Mouse (Mus musculus): ENCODE results near the gene Deaf1. TPM values are rescaled to one million over a fixed set of nuclear protein-coding genes. Genes with fewer than 3 reads are reported as not detected.

Gene Deaf1
- 10 to 100 TPM; 91.3 to 92.6 TPM for total RNA-seq (2021)

DNA sequence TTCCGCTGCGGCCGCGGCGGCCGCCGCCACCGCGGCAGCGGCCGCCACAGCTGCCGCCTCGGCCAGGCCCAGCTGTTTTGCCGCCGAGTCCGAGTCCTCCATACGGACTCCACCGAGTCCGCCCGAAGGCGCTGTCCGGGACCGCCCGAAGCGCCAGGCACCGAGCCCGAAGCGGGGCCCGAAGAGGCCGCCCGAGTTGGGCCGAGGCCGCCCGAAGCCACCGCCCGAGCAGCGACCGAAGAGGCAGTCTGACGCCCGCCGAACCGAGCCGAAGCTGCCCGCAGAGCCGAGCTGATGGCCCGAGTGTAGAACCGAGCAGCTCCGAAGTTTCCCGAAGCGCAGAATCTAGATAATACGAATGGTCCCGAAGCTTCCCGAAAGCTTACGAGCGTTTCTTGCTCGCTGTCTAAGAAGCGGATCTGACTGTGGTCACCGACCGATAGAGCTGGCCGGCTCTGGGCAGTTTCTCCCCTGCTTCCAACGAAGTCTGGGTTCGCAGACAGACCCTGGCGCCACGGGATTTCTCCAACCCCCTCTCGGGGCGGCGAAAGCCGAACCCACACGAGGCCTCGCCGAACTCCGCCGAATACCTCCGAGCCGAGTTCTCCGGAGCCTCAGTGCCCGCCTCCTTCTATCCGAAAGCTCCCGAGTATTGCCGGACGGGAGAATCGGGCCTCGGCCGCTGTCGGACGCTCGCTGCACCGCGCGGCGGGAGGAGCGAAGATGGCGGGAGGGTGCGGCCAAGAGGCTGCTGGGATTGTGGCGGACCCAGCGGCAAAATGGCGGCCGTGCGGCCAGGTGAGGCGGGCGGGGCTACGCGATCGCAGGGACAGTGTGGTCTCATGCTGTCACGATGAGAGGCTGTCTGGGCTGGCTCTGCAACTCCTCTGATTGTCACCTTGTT, at the start of gene Deaf1, which contains the start of gene Tmem80:
Gene Deaf1, minus strand, starts transcription at position 222 of the 904 bp plus-strand sequence.
Gene Tmem80, plus strand, starts transcription at position 271 of the 904 bp plus-strand sequence.
- peak; percentile 99 to 100 for DNase-seq (ENCODE audit: extremely low spot score in 1 of 2, low spot score in 1 of 2)

DNA sequence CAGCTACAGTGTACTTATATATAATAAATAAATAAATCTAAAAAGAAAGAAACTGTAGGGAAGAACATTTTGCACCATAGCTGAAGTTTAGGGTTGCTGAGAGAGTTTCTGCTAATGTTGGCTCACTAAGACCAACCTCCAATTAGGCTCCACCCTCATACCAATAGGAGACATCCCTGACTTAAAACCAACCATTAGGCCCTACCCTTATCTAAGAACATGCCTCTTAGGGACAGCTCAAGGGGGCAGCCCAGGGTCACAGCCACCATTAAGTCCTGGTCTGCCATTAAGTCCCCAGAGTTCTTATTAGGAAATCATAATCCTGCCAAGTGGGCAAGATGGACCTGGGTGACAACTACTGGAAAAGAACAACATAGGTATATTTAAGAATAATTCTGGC, 46.9 kb upstream of the Deaf1 start:
- DNase-seq (ENCODE audit: extremely low spot score in 1 of 2, low spot score in 1 of 2): no peak

DNA sequence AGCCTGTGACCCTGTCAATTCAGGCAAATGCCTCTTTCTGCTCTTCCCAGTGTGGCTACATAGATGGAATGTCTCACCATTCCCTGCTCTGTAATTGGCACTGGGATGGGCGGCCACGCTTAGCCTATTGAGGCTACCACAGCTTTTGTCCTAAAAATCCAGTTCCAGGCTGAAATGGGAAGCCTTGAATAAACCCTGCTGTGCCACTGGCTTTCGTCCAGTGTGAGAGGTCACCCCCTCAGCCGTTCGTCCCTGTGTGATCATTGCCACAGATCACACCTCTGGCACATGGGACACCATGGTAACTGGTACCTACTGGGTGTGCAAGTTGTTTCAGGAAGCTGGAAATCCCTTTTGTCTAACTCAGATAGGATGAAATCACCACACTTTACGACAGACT, 46.1 kb upstream of the Deaf1 start:
- no peak for DNase-seq (ENCODE audit: extremely low spot score in 1 of 2, low spot score in 1 of 2)

DNA sequence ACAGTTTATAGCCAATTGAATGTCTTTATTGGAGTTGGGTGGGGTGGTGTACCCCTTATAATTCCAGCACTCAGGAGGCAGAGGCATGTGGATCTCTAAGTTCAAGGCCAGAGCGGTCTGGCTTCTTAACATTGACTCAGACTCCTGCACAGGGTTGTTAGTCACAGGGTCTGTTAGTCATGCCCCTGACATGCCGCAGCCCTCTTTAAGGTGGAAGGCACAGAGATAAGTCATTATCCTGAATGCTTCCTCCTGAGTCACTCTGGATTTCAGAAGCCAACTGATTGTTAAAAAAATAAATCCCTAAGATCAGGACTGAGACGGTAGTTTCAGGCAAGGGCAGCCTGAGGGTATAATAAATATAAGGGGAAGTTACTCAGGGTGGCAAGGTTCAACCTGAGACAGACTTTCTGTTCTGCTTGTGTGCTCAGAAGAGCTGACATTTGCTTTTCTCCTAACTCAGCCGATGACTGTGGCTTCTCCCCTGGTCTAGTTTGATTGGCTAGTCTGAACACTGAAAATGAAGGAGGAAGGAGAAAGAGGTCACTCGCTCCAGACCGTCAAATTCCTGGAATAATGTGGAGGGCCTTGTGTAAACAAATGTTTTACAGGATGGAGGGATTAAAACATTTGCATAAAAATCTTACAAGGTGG, 44.6 kb upstream of the Deaf1 start:
- no peak for DNase-seq (ENCODE audit: extremely low spot score in 1 of 2, low spot score in 1 of 2)

DNA sequence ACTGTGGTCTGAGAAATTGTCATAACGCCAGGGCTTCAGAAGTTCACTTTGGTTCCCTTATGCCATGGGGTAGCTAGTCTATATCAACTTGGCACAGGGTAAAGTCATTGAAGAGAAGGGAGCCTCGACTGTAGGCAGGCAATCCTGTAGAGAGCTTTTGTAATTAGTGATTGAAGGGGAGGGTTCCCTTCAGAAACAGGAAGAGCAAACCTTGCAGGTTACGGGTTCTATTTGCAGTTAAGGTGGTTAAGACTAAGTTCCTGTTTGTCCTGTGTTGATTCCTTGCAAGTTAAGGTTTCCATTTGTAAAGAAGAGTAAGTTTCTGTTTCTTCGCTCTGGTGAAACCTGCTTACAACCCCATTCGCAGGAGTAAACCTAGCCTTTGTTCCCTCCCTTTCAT, 42.4 kb upstream of the Deaf1 start:
- DNase-seq (ENCODE audit: extremely low spot score in 1 of 2, low spot score in 1 of 2): no peak

DNA sequence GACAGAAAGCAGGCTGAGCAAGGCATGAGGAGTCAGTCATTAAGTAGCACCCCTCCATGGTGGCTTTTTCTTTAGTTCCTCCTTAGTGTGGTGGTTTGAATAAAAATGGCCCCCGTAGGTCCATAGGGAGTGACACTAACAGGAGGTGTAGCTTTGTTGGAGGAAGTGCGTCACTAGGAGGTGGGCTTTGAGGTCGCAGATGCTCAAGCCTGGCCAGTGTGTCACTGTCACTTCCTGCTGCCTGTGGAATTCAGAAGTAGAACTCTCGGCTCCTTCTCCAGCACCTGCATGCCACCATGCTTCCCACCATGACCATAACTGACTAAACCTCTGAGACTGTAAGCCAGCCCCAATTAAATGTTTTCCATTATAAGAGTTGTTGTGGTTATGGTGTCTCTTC, 39.9 kb upstream of the Deaf1 start:
- DNase-seq (ENCODE audit: extremely low spot score in 1 of 2, low spot score in 1 of 2): no peak

DNA sequence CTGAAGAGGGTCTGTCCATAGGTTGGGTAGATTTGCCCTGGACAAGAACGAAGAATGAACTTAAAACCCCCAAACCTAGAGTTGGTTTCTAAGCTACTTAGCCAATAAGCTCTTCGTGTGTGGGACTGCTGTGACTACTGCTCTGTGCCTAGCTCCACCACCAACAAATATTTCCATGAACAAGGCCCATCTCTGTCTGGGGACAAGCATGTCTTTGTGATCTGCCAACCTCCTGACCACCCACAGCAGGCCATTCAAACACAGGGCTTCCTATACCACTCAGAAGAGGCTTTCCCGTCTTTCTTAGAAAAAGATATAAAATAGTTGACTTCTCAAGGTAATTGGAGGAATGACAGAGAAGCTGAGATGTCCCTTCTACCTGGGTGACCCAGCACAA, 37.6 kb upstream of the Deaf1 start:
- no peak for DNase-seq (ENCODE audit: extremely low spot score in 1 of 2, low spot score in 1 of 2)

DNA sequence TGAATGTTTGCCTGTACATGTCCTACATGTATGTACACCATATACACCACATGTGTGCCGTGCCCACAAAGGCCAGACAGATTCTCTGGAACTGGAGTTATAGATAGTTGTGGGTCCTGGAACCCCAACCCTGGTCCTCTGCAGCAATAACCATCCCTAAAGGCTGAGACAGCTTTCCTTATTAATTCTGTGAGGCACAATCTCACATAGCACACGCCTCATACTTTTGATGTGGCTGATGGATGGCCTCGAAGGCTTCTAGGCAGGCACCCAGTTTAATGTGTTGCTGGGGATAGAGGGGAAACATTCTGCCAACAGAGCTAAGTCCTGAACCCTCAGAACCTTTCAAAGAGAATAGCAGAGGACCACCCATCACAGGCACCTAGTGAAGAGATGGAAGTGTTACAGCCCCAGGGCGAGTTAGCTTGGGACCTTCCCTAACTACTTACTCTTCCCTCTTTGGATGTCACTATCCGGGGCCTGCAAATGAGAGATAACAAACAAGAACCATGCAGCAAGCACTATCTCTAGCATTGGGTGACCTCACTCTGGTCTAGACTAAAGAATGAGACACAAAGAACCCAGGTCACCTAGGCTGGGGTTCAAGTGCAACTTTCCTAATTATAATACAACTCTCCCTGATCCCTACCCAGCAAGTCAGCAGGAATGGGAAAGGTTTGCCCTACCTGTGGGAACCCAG, 37.0 kb upstream of the Deaf1 start:
- no peak for DNase-seq (ENCODE audit: extremely low spot score in 1 of 2, low spot score in 1 of 2)

DNA sequence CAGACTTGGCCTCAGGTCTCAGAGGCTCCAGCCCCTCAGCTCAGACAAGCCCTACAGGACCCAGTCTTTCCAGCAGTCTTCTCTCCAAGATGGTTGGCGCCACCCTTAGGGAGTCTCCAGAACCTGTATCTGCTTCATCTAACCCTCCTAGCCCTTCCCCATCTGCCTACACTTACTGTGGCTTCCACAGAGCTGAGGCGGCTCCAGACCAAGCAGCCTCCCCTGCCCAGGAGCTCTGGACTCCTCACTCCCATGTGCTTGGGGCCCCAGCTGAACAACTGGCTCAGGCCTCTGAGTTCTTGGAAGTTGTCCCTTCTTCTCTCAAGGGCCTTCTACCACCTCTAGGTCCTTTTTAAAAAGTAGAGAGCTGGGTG, 36.2 kb upstream of the Deaf1 start:
- no peak for DNase-seq (ENCODE audit: extremely low spot score in 1 of 2, low spot score in 1 of 2)

DNA sequence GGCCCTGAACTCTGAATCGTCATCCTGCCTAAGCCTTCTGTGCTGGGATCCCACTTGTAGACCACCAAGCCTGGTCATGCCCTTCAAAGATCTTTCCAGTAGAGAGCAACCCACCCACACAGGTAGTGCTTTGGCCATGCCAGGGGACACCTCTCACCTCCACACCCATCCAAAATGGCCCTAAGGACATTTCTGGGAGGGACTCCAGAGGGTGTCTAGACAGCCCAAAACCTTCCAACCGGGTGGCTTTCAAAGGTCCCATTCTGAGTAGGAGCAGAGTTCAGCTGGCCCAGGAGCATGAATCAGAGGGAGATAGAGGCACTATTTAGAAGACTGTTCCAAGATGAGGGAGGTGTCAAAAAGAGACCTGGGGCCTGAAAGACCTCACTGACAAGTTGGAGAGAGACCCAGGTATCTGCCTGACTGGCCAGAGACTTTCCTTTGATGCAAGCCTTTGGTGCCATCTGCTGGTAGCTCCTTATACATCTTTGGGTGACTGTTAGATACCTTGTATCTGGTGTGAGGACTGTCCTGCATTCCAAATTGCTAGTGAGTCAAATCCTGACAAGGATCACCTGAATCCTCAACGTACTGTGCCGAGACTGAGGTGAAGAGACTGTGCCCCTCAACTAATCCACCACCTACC, 35.7 kb upstream of the Deaf1 start:
- peak; percentile 51 to 83 for DNase-seq (ENCODE audit: extremely low spot score in 1 of 2, low spot score in 1 of 2)

DNA sequence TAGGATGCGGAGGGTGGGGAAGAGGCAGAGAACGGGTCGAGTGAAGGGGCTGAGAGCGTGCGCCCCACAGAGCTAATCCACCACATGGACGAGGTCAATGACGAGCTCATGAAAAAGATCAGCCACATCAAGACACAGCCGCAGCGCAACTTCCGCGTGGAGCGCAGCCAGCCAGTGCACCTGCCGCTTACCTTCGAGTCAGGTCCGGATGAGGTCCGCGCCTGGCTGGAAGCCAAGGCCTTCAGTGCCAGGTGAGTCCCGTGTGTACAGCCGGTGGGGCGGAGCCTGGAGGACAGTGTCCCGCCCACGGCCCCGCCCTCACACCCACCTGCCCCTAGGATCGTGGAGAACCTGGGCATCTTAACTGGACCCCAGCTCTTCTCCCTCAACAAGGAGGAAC, 34.0 kb upstream of the Deaf1 start:
- no peak for DNase-seq (ENCODE audit: extremely low spot score in 1 of 2, low spot score in 1 of 2)

DNA sequence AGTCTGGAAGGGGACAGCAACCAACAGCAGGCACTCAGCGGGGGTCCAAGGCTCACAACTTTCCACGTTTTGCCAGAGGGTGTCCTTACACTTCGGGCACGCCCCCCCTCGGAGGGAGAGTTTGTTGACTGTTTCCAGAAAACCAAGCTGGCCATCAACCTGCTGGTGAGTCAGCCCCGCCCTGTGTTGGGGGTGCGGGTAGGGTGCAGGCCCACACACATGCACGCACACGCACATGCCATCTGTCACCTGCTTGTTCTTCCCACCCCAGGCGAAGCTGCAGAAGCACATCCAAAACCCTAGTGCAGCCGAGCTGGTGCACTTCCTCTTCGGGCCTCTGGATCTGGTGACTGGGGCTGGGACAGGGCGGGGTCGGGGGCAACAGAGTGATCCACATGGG, 29.5 kb upstream of the Deaf1 start:
- peak; percentile 20 for DNase-seq (ENCODE audit: extremely low spot score in 1 of 2, low spot score in 1 of 2)

DNA sequence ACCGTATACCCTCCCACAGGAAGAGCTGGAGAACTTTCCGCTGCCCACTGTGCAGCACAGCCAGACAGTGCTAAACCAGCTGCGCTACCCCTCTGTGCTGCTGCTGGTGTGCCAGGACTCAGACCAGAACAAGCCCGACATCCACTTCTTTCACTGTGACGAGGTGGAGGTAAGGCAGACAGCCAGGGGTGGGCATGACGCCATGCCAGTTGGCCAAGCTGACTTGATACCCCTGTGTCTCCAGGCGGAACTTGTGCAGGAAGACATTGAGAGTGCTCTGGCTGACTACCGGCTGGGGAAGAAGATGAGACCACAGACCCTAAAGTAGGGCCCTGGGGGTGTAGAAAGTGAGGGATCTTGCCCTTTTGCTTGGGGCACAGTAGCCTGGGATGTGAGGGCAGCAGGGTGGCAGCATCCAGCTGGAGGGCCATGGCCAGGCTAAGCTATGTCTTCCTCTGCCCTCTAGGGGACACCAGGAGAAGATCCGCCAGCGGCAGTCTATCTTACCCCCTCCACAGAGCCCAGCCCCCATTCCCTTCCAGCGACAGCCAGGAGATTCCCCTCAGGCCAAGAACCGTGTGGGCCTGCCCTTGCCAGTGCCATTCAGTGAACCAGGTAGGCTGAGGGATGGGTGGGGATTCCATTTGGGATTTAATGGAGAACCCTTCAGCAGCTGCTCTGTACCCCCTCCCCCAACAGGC, 28.3 kb upstream of the Deaf1 start:
- DNase-seq (ENCODE audit: extremely low spot score in 1 of 2, low spot score in 1 of 2): peak in 1 of 2 experiments; percentile 37

DNA sequence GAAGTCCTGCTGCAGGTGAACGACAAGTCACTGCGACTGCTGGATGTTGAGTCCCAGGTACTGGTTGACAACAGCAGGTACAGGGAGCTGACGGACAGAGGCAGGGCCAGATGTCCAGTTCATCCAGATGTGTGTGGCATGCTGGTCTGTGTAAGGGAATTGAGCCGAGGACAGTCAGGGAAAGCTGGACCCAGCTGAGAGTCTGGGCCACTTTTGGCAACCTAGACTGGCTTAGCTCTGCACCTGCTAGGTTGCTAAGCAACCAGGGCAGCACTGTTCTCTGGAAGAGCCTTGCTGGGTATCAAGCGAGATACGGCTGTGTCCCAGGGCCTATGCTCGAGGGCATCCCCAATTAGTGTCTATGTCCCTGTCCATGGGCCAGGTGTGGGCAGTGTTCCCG, 27.6 kb upstream of the Deaf1 start:
- DNase-seq (ENCODE audit: extremely low spot score in 1 of 2, low spot score in 1 of 2): no peak

DNA sequence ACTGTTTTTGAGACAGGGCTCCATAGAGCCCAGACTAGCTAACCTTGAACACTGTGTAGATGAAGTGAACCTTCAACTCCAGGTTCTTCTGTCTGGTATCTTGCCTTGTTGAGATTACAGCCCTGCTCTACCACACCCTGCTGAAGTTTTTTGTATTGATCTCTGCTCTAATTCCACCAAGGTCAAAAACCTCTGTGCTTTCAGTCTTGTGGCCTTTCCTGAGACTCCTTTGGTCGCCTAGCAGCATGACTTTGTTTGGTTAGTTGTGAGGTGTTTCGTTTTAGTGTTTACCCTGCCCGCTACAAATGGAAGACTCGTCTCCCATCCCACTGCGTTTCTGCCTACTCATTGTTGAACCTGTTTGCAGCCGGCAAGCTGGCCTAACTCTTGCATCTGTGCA, 23.6 kb upstream of the Deaf1 start:
- no peak for DNase-seq (ENCODE audit: extremely low spot score in 1 of 2, low spot score in 1 of 2)

DNA sequence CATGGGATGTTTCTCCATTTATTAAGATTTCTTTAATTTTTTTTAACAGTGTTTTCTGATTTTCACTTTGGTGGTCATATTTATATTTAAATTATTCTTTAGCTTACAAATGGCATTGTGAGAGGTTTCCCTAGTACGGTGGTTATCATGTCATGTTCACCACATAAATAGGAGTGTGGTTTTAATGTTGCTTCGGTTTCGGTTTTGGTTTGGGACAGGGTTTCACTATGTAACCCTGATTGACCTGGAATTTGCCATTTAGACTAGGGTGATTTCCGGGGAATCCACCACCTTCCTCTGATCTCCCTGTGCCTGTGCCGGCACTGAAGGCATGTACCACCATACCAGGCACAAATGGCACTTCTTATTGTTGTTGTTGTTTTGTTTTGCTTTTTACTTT, 17.3 kb upstream of the Deaf1 start:
- no peak for DNase-seq (ENCODE audit: extremely low spot score in 1 of 2, low spot score in 1 of 2)

DNA sequence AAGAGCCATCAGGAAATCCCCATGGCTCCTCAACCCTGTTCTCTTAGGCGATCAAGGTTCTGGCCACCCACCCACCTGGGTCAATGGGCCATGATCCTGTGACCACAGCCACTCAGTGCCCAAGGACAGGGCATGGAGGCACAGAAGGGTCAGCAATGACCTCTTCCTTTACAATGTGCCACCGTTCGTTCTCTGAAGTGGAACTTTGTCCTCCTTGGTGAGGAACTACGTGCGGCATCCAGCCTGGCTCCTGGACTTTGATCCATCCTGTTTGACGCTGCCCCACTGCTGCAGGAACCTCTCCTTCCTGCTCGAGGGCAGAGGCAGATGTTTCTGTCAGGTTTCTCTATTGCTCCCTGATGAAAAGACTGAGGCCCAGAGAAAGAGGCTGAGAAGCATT, 16.2 kb upstream of the Deaf1 start:
- DNase-seq (ENCODE audit: extremely low spot score in 1 of 2, low spot score in 1 of 2): no peak

DNA sequence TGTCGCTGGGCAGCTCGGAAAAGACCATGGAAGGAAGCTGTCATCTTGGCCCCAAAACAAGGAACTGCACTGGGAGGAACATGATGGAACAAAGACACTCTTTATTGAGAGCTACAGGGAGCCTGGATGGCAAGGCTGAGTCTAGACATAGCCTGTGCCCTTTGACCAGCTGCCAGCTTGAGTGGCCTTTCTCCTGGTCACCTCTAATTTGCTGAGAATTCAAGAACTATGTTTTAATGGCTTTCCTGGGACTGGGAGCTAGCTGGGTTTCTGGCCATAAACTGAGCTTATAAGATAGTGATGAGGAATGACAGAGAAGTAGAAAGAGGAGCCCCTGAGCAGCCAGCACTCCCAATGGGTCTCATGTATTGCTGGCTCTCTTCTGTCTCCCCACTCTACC, 15.7 kb upstream of the Deaf1 start:
- no peak for DNase-seq (ENCODE audit: extremely low spot score in 1 of 2, low spot score in 1 of 2)

DNA sequence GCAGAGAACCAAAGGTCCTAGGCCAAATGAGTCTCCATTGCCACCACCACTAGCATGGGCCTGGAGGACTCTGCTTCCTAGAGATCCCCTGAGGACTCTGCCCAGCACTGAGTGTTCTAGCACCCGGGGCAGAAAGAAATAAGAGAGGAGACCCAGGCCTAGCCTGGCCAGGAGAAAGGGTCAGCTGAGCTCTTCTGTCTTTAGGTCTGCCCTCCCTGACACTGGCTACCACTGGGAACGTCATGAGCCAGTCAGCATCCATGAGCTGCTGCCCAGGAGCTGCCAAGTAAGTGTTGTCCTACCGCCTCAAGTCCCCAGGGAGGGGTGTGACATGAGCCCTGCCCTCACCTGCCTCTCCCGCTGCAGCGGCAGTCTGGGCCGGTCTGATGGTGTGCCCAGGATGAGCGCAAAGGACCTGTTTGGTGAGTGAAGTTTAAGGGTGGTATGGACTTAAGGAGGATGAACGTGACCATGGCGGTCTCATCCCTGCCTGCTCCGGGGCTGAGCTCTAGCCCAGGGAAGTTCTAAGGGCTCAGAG, 14.3 kb upstream of the Deaf1 start:
- no peak for DNase-seq (ENCODE audit: extremely low spot score in 1 of 2, low spot score in 1 of 2)

DNA sequence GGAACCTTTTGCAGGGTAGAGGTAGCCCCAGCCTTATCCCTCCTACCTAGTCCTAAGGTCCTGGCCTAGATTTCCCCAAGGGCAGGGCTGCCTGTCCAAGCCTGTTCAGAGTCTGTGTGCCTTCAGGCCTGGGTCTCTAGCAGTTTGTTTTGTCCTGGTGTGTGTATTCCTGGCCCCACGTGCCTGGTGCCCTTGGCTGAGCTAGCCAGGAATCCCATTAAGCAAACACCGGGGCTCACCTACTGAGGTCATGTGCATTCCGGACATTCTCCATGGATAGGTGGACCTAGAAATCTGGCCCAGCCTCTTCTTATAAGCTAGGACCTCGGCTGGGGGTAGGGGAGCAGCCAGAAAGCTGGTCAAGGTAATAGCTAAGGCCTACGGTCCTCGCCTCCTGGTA, 13.0 kb upstream of the Deaf1 start:
- no peak for DNase-seq (ENCODE audit: extremely low spot score in 1 of 2, low spot score in 1 of 2)
